Mouse (Mus musculus) G1E (cell line): ENCODE measurements around the gene Crym.

Source experiments
- CTCF ChIP-seq: IDR thresholded peaks from 2 replicates; pipeline ENCODE4 v1.5.1; 2012; ENCODE audit warnings: low read depth, low read length, inconsistent platforms, mixed read lengths
- GATA1 ChIP-seq: IDR thresholded peaks from 2 replicates; pipeline ENCODE4 v1.6.1; 2012; ENCODE audit warnings: borderline replicate concordance, low read length, inconsistent platforms, mixed read lengths
- GATA2 ChIP-seq: IDR thresholded peaks from 2 replicates; pipeline ENCODE4 v1.6.1; 2012; ENCODE audit warnings: low read depth, low read length, inconsistent platforms, borderline replicate concordance
- POLR2AphosphoS5 ChIP-seq: IDR thresholded peaks from 2 replicates; pipeline ENCODE4 v1.6.1; 2012; ENCODE audit warnings: low read depth, low read length, inconsistent platforms; ENCODE audit not compliant: insufficient replicate concordance
- TAL1 ChIP-seq: conservative IDR thresholded peaks from 2 replicates; pipeline ENCODE4 v1.6.1; 2012; ENCODE audit warnings: low read depth, low read length, inconsistent platforms, mixed read lengths

DNA sequence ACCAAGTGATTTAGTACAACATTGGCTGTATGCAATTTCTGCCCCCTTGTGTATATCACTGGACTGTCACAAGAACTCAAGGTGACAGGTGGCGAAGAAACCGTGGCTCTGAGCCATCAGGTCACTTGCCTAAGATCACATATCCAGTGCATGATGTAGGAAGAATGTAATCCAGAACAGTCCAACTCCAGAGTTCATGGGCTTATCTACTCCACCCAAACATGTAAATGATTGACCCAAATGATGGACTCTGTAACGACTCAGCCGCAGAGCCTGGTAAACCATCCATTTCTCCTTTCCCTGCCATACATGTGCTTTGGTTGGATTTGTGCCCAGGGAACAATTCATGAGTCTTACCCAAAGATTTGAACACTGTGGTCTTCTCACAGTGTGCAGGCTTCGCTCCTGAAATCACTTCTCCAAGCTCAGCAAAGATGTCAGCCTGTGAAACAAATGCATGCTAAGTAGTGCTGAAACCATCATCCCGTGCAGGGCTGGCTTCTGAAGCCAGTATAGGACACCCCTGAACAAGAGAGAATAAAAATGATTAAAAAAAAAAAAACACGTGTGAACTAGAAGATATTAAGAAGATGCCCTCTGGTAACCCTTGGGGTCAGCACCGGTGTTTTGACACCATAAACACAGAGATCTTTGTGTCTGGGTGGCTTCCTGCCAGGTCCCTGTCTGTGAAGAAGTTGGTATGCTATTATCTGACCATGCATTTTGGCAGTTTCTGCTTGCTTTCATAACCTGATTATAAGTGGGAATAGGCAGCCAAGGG lies 12.4 kb downstream of the Crym start:
- no peak for TF ChIP-seq CTCF
- TF ChIP-seq GATA2, result no peak
- TF ChIP-seq POLR2AphosphoS5, result no peak
- no peak for TF ChIP-seq TAL1
- no peak for TF ChIP-seq GATA1
